Mouse (Mus musculus) lung, embryonic 14.5 days (tissue): ENCODE results near the gene Pacs2. TPM values are rescaled to one million over a fixed set of nuclear protein-coding genes. Genes with fewer than 3 reads are reported as not detected.

Experiments used
- ATAC-seq: fragments of 200-750 bp; cut with Nextera tagmentation; 2 replicates; pipeline ENCODE4 v1.8.0; 2017; ENCODE audit warnings: mild to moderate bottlenecking, moderate TSS enrichment, moderate library complexity; ENCODE audit not compliant: insufficient read depth
- DNase-seq: peaks from one replicate; pipeline ENCODE4 v3.0.0-alpha.2; 2015
- H3K27ac ChIP-seq: fragments of 300-500 bp; sonication (generic); 2 replicates; pipeline ENCODE4 v1.5.1; 2014; ENCODE audit warnings: low read depth, mild to moderate bottlenecking, moderate library complexity
- H3K27me3 ChIP-seq: fragments of 300-500 bp; sonication (generic); 2 replicates; pipeline ENCODE4 v1.6.1; 2014; ENCODE audit warnings: low read length, control low read depth; ENCODE audit not compliant: insufficient read depth
- H3K36me3 ChIP-seq: fragments of 300-500 bp; sonication (generic); 2 replicates; pipeline ENCODE4 v1.6.1; 2014; ENCODE audit warnings: control low read depth; ENCODE audit not compliant: insufficient read depth
- H3K4me1 ChIP-seq: fragments of 300-500 bp; sonication (generic); 2 replicates; pipeline ENCODE4 v1.6.1; 2014; ENCODE audit warnings: antibody characterized with exemption, control low read depth; ENCODE audit not compliant: insufficient read depth
- H3K4me2 ChIP-seq: fragments of 300-500 bp; sonication (generic); 2 replicates; pipeline ENCODE4 v1.6.1; 2014; ENCODE audit warnings: mild to moderate bottlenecking
- H3K4me3 ChIP-seq: fragments of 300-500 bp; sonication (generic); 2 replicates; pipeline ENCODE4 v1.5.1; 2014; ENCODE audit warnings: low read depth, low read length
- H3K9ac ChIP-seq: fragments of 300-500 bp; sonication (generic); 2 replicates; pipeline ENCODE4 v1.6.1; 2014
- H3K9me3 ChIP-seq: fragments of 300-500 bp; sonication (generic); 2 replicates; pipeline ENCODE4 v1.6.1; 2016; ENCODE audit warnings: low read depth, low read length, control low read depth
- CTCF ChIP-seq: IDR thresholded peaks from 2 replicates; pipeline ENCODE4 v1.5.1; 2016; ENCODE audit warnings: antibody characterized with exemption, low read depth
- WGBS: fragments of 180-500 bp; shearing (Covaris S2); extraction: QIAGEN DNeasy Blood & Tissue Kit; methylation state at CpG from one replicate; pipeline ENCODE4 v1.1.7; 2014; 5-methylcytosine and 5-hydroxymethylcytosine counted together
- polyA plus RNA-seq: library from polyadenylated mRNA; unstranded; fragments of >200 nt; fragmentation: Nextera tagmentation; extraction: Ambion mirVana; gene quantifications from 2 replicates; pipeline ENCODE4 v1.2.1, GENCODE M21; 2014

The Pacs2 gene
- polyA plus RNA-seq, 1 experiment from 2014 or later, result 15.6 TPM

DNA sequence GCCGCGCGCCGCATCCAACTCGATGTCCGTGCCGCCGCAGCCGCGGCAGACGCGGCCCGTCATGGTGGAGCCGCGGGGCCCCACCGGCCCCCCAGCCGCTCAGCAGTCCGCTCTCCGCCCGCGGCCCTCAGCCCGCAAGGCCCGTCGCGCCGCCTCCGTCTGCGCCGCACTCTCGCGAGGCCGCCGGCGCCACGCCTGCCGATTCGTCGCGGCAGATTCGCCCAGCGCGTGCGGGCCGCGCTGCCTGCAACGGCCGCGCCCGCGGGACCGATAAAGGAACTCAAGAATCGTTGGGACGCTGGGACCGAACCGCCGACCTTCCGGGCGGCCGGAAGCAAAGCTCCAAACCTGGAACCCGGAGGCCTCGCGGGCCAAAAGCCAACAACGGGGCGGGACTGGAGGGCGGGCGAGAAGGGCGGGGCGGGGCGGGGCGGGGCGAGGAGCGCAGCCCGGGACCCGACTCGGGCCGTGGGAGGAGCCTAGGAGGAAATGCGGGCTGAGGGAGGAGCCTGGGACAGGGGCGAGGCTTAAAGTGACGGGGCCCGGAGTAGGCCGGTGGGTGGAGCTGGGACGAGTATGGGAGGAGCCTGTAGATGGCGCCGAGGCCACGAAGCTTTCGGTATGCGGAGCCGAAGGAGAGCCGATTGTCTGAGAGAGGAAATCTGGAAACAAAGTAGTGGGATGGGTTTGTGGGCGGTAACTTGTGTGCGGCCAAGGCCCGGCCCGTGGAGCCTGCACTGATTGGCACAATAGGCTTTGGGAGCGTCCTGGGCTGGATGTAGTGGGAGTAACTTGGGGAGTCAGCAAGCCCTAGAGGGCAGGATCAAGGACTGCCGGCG, 13.8 kb upstream of the Pacs2 start, which contains the start of gene Brf1:
Gene Brf1, minus strand, starts transcription at position 411 of the 839 bp plus-strand sequence.
- Histone ChIP-seq H3K9me3 (no peaks in the 10 kb centered on the region), H3K9ac (peak within 1 kb of the TSS; percentile 90), H3K4me2 (peak within 1 kb of the TSS; percentile 85), H3K36me3 (peaks cover 5% of the 10 kb centered on the region; the same call in 1 of the 2 replicates), H3K27ac (peak within 1 kb of the TSS; percentile 93), H3K4me3 (peak within 1 kb of the TSS; percentile 90), H3K27me3 (no peaks in the 10 kb centered on the region), H3K4me1 (peaks cover 7% of the 10 kb centered on the region)
- 0 out of 2 replicates have a peak, but pooled peaks have one; percentile 8 for TF ChIP-seq CTCF
- peak; percentile 97 for ATAC-seq
- peak; percentile 99 for DNase-seq
- under 1% methylated on average over 96 of the region's 96 CpGs for WGBS

DNA sequence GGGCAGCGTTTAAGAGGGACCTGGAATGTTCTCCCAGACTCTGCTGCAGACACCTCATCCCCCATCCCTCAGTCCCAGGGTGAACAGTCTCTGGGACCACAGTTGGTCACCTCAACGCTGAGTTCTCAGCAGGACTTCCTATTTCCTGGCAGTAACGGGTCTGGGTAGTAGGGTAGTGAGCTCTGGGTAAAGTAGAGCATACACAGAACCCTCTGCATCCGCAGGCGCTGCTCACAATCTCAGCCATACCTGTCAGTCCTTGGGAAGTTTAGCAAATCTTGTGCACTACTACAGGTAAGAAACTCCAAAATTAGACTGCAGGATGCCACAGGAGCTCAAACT, 13.2 kb upstream of the Pacs2 start:
- Histone ChIP-seq H3K4me3 (peak overlapping the region; percentile 90), H3K9ac (peak overlapping the region; percentile 66), H3K27me3 (no peaks in the 10 kb centered on the region), H3K36me3 (peaks cover 5% of the 10 kb centered on the region; the same call in 1 of the 2 replicates), H3K9me3 (no peaks in the 10 kb centered on the region), H3K27ac (peak overlapping the region; percentile 93), H3K4me1 (peaks cover 7% of the 10 kb centered on the region), H3K4me2 (peak overlapping the region; percentile 76)
- 4% methylated on average over 5 of the region's 5 CpGs for WGBS
- TF ChIP-seq CTCF, result no peak
- DNase-seq (no peak), ATAC-seq (no peak)

DNA sequence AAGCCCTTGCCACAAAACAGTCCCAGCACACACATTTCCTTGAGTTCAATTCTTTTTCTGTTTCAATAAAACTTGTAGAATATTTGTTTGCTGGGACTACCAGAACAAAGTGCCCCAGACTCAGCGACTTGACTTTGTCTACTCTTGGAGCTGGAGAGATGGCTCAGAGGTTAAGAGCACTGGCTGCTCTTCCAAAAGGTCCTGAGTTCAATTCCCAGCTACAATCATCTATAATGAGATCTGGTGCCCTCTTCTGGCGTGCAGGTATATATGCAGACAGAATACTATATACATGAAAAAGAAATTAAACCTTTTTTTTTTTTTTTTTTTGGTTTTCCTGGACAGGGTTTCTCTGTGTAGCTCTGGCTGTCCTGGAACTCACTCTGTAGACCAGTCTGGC, 11.6 kb upstream of the Pacs2 start:
- Histone ChIP-seq H3K27me3 (no peaks in the 10 kb centered on the region), H3K4me3 (no peak overlapping the region), H3K4me1 (peaks cover 7% of the 10 kb centered on the region), H3K27ac (no peak overlapping the region), H3K36me3 (no peaks in the 10 kb centered on the region), H3K4me2 (no peak overlapping the region), H3K9me3 (no peaks in the 10 kb centered on the region), H3K9ac (no peak overlapping the region)
- DNase-seq (no peak), ATAC-seq (no peak)
- TF ChIP-seq CTCF, result 0 out of 2 replicates have a peak, but pooled peaks have one; percentile 29
- WGBS, result 50% methylated on average over 2 of the region's 2 CpGs

DNA sequence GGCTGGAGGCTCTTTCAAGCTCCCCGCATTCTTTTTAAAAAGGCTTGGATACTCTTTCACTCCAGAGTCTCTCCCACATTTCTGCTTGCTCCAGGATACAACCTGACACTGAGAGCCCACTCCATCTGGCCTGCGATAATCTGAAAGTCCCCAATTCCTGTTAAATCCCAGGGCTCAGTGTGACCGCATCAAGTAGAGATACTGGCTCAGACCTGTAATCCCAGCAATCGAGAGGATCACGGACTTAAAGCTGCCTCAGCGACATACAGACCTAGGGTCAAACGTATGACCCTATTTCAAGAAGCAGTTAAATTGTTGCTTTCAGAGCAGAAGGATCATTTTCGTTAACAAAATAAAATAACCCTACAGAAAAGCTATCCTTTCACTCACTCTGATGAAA, 10.3 kb upstream of the Pacs2 start:
- DNase-seq, result no peak
- Histone ChIP-seq H3K36me3 (no peaks in the 10 kb centered on the region), H3K9me3 (no peaks in the 10 kb centered on the region), H3K4me3 (no peak overlapping the region), H3K4me1 (peaks cover 3% of the 10 kb centered on the region), H3K27ac (no peak overlapping the region), H3K27me3 (no peaks in the 10 kb centered on the region), H3K9ac (no peak overlapping the region; the same call in 1 of the 2 replicates), H3K4me2 (no peak overlapping the region)
- no peak for ATAC-seq
- no peak for TF ChIP-seq CTCF
- 77% methylated on average over 8 of the region's 8 CpGs for WGBS

DNA sequence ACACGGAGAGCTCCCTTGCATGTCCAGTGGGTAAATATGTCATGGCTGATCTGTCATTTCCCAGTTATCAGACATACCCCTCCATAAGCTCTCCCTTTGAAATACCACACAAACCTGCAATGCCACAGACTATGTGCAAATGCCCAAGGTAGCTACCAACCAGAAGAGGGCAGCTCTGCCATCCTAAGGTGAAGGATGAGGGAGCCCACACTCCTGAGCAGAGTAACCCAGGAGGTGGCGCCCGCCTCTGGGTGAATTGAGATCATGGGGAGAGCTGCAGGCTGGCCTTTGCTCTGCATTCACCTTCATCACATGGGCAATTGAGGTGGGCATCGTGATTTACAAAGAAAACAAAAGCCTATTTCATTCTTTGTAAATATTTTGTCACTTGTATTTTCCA, 9.3 kb upstream of the Pacs2 start:
- Histone ChIP-seq H3K4me3 (no peak overlapping the region), H3K9me3 (no peaks in the 10 kb centered on the region), H3K9ac (no peak overlapping the region), H3K4me2 (no peak overlapping the region), H3K27ac (no peak overlapping the region), H3K36me3 (no peaks in the 10 kb centered on the region), H3K27me3 (no peaks in the 10 kb centered on the region), H3K4me1 (no peaks in the 10 kb centered on the region; the same call in 1 of the 2 replicates)
- 31% methylated on average over 4 of the region's 4 CpGs for WGBS
- peak; percentile 66 for TF ChIP-seq CTCF
- peak; percentile 57 for DNase-seq
- ATAC-seq, result no peak

DNA sequence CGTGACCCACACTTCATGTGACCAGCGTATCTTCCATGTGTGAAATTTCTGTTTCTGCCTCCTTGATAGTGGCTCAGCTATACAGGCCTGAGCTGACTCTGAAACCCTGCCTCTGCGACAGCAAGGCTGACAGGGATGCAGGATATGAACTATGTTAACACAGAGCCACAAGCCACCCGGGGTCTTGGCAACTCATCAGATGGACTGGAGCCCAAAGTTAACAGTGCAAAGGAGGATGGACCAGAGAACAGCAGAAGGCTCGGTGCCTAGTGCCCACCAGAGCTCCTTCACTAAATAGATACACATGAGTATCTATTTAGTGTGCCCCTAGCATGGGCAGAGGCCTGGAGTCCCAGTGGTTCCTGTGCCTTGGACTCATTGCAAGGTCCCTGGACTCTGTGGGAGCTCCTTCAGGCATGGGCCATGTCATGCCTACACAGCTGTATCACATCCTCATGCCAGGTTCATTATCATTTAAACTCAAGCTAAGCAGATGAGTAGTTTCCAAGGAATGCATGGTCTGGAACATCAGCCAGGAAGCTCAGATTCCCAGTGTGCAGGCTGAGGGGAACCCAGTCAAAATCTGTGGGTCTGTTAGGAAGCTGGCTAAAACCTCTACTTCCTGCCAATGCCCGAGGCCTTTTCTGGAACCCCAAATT, 2.5 kb upstream of the Pacs2 start:
- no peak overlapping the region for H3K4me3 ChIP-seq
- no peak for ATAC-seq
- no peak overlapping the region for H3K9ac ChIP-seq
- no peak overlapping the region for H3K27ac ChIP-seq
- peak; percentile 17 for DNase-seq
- no peaks in the 10 kb centered on the region for H3K36me3 ChIP-seq
- H3K9me3 ChIP-seq, result no peaks in the 10 kb centered on the region
- 78% methylated on average over 6 of the region's 6 CpGs for WGBS
- no peaks in the 10 kb centered on the region for H3K27me3 ChIP-seq
- no peak for TF ChIP-seq CTCF
- H3K4me2 ChIP-seq, result no peak overlapping the region
- H3K4me1 ChIP-seq, result peaks cover 12% of the 10 kb centered on the region; the same call in 1 of the 2 replicates

DNA sequence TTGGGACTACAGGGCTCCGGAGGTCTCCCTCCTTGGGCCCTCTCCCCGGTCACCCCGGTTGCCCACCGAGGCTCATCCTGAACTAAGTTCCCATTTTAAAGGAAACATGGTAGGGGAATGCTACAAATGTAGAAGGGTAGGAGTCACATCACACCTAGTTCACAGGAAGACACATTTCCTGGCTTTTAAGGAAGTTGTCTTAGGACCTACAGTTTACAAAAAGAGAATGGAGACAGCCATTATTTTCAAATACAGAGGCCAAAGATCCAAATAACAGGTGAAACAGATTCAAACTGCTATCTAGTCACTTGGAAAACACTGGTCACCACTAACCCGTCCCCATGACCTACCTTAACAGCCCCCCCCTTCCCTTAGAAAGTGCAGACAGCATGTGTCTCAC, 1.9 kb upstream of the Pacs2 start:
- H3K27me3 ChIP-seq, result no peaks in the 10 kb centered on the region
- H3K9me3 ChIP-seq, result no peaks in the 10 kb centered on the region
- H3K4me1 ChIP-seq, result peaks cover 12% of the 10 kb centered on the region; the same call in 1 of the 2 replicates
- no peak overlapping the region for H3K9ac ChIP-seq
- H3K4me3 ChIP-seq, result no peak overlapping the region
- H3K36me3 ChIP-seq, result no peaks in the 10 kb centered on the region
- WGBS, result 91% methylated on average over 5 of the region's 5 CpGs
- no peak for TF ChIP-seq CTCF
- no peak overlapping the region for H3K27ac ChIP-seq
- H3K4me2 ChIP-seq, result no peak overlapping the region
- ATAC-seq, result no peak
- DNase-seq, result no peak
